Mouse (Mus musculus) forebrain, embryonic 16.5 days (tissue): Measurements from ENCODE around the gene Gm45062. TPM values are rescaled to one million over a fixed set of nuclear protein-coding genes. Genes with fewer than 3 reads are reported as not detected.

Experiments used
- ATAC-seq: fragments of 200-750 bp; cut with Nextera tagmentation; 2 replicates; pipeline ENCODE4 v1.8.0; 2017; ENCODE audit warnings: mild to moderate bottlenecking, moderate library complexity
- H3K27ac ChIP-seq: fragments of 300-500 bp; sonication (generic); 2 replicates; pipeline ENCODE4 v1.5.1; 2014; ENCODE audit warnings: low read length, control low read depth
- H3K27me3 ChIP-seq: fragments of 300-500 bp; sonication (generic); replicated peaks from 2 replicates; pipeline ENCODE4 v1.6.1; 2014; ENCODE audit warnings: low read length; ENCODE audit not compliant: control insufficient read depth, insufficient read depth
- H3K36me3 ChIP-seq: fragments of 300-500 bp; sonication (generic); 2 replicates; pipeline ENCODE4 v1.6.1; 2014; ENCODE audit not compliant: control insufficient read depth, insufficient read depth
- H3K4me1 ChIP-seq: fragments of 300-500 bp; sonication (generic); replicated peaks from 2 replicates; pipeline ENCODE4 v1.6.1; 2014; ENCODE audit warnings: low read length; ENCODE audit not compliant: control insufficient read depth, insufficient read depth
- H3K4me2 ChIP-seq: fragments of 300-500 bp; sonication (generic); 2 replicates; pipeline ENCODE4 v1.6.1; 2014; ENCODE audit warnings: mild to moderate bottlenecking, low read length, control low read depth
- H3K4me3 ChIP-seq: fragments of 300-500 bp; sonication (generic); replicated peaks from 2 replicates; pipeline ENCODE4 v1.5.1; 2014; ENCODE audit warnings: mild to moderate bottlenecking, low read length, control low read depth
- H3K9ac ChIP-seq: fragments of 300-500 bp; sonication (generic); replicated peaks from 2 replicates; pipeline ENCODE4 v1.6.1; 2014; ENCODE audit warnings: low read depth, low read length, control low read depth
- H3K9me3 ChIP-seq: fragments of 300-500 bp; sonication (generic); 2 replicates; pipeline ENCODE4 v1.6.1; 2016; ENCODE audit warnings: low read length; ENCODE audit not compliant: control insufficient read depth
- WGBS: fragments of 180-500 bp; shearing (Covaris S2); extraction: QIAGEN DNeasy Blood & Tissue Kit; methylation state at CpG from one replicate; pipeline ENCODE4 v1.1.7; 2014; 5-methylcytosine and 5-hydroxymethylcytosine counted together
- polyA plus RNA-seq: library from polyadenylated mRNA; unstranded; fragments of >200 nt; fragmentation: Nextera tagmentation; extraction: Ambion mirVana; gene quantifications from 2 replicates; pipeline ENCODE4 v1.2.1, GENCODE M21; 2015

The Gm45062 gene
- polyA plus RNA-seq, 1 experiment from 2014 or later = 24.3 TPM

DNA sequence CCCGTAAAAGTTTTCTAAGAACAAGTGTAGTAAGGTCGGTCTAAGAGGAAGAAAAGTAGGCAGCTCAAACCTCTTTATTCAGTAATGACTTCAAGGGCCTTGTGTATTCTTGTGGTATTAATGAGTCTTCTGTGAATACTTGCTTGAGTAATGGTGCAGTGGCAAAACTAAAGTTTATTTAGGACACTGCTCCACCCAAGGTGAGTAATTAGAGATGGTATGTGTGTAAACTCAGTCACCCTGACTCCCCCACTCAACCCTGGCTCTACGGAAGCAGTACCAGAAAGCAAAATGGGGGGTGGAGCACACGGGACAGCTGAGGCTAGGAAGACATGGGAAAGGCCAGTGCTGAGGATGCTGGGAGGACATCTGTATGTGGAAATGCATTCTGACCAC is 236.6 kb downstream of the Gm45062 start:
- Histone ChIP-seq H3K4me2 (no peak overlapping the region), H3K27me3 (no peaks in the 10 kb centered on the region), H3K4me3 (no peak overlapping the region), H3K36me3 (no peaks in the 10 kb centered on the region), H3K27ac (no peak overlapping the region), H3K4me1 (no peaks in the 10 kb centered on the region), H3K9me3 (no peaks in the 10 kb centered on the region), H3K9ac (no peak overlapping the region)
- 74% methylated on average over 4 of the region's 4 CpGs for WGBS
- ATAC-seq = no peak

DNA sequence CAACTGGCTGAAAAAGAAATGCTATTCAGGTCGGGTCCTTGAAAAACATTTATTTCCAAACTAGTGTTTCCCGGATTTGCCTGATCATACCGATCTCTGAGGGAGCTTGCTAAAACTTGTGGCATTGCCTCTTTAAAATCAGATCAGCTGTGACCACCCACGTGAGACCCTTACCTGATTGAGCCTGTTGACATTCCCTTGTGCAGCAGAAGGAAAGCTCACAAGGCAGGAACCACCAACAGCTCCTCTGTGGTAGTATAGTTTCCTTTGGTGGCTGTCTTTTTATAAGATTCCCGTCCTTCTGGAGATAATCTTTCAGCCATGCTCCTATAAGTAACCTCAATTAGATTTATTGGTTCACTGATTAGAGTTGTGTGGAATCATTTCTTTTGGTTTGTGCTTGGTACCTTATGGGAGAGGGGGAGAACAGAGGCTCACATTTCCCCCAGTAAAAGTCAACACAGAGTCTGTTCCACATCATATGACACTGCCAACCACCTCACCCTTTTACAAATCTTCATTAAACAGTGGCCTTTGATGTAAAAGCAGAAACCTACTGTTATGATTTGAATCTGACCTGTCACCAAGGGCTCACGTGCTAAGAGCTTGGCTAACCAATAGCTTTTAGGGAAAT is 238.1 kb downstream of the Gm45062 start:
- Histone ChIP-seq H3K4me1 (no peaks in the 10 kb centered on the region), H3K36me3 (no peaks in the 10 kb centered on the region), H3K27ac (no peak overlapping the region), H3K27me3 (no peaks in the 10 kb centered on the region), H3K9me3 (no peaks in the 10 kb centered on the region), H3K9ac (no peak overlapping the region), H3K4me2 (no peak overlapping the region), H3K4me3 (no peak overlapping the region)
- 79% methylated on average over 6 of the region's 6 CpGs for WGBS
- no peak for ATAC-seq

DNA sequence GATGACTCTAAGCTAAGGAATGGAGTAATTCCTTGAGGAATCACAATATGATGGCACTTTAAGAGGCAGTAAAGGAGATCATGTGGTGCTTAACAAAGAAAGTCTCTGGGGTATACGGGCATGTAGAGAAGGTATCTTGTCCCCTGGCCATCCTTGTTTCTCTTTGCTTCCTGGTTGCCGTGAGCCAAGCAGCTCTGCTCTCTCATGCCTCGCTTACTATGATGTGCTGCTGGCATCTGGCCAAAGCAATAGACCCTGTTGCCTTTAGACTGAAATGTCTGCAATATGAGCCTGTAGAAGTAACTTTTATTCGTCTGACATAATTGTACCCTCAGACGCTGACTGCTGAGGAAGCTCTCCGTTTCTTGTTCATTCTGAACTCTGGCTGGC is 238.6 kb downstream of the Gm45062 start:
- H3K4me2 ChIP-seq = no peak overlapping the region
- no peak overlapping the region for H3K9ac ChIP-seq
- H3K27me3 ChIP-seq = no peaks in the 10 kb centered on the region
- no peaks in the 10 kb centered on the region for H3K4me1 ChIP-seq
- 59% methylated on average over 6 of the region's 6 CpGs for WGBS
- no peaks in the 10 kb centered on the region for H3K36me3 ChIP-seq
- no peak overlapping the region for H3K4me3 ChIP-seq
- no peak for ATAC-seq
- no peak overlapping the region for H3K27ac ChIP-seq
- H3K9me3 ChIP-seq = no peaks in the 10 kb centered on the region

DNA sequence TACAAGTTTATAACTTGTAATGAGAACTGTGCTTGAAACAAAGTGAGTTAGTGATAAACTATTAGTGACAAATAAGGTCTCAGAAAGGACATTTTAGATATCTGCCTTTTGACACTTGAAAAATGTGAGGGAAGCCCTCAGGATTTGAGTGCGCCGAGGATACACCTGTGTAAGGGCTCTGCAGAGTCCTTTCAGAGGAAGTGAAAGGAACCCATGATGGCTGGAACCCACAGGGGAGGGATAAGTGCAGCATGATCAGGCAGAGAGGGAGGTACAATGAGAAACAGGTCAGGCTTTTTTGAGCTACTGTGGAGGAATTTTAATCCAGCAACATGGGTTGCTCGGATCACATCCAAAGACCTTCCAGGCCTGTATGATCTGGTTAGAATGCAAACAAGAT is 239.7 kb downstream of the Gm45062 start:
- Histone ChIP-seq H3K27ac (no peak overlapping the region), H3K9me3 (no peaks in the 10 kb centered on the region), H3K36me3 (no peaks in the 10 kb centered on the region), H3K4me2 (no peak overlapping the region), H3K27me3 (no peaks in the 10 kb centered on the region), H3K9ac (no peak overlapping the region), H3K4me3 (no peak overlapping the region), H3K4me1 (no peaks in the 10 kb centered on the region)
- 81% methylated on average over 3 of the region's 3 CpGs for WGBS
- no peak for ATAC-seq

DNA sequence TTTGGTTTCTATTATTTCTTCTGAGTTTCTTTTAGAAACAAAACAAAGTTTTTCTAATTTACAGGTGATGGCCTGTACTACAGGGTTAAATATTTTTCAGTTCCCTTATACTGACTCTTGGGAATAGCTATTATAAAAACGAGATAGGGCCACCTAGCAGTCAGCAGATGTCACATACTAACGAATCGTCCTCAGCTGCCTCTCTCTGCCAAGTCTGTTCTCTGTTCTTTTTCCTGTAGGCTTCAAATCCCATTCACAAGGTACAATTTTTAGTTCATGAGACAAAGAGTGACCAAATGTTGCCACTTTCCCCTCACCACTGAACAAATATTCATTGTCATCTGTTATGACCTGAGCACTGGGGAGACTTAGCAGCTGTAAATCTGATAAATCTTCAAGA is 244.7 kb downstream of the Gm45062 start:
- WGBS = 26% methylated on average over 3 of the region's 3 CpGs
- Histone ChIP-seq H3K27me3 (no peaks in the 10 kb centered on the region), H3K4me3 (no peak overlapping the region), H3K9ac (no peak overlapping the region), H3K9me3 (no peaks in the 10 kb centered on the region), H3K4me2 (no peak overlapping the region), H3K4me1 (no peaks in the 10 kb centered on the region), H3K27ac (no peak overlapping the region), H3K36me3 (no peaks in the 10 kb centered on the region)
- ATAC-seq = no peak

DNA sequence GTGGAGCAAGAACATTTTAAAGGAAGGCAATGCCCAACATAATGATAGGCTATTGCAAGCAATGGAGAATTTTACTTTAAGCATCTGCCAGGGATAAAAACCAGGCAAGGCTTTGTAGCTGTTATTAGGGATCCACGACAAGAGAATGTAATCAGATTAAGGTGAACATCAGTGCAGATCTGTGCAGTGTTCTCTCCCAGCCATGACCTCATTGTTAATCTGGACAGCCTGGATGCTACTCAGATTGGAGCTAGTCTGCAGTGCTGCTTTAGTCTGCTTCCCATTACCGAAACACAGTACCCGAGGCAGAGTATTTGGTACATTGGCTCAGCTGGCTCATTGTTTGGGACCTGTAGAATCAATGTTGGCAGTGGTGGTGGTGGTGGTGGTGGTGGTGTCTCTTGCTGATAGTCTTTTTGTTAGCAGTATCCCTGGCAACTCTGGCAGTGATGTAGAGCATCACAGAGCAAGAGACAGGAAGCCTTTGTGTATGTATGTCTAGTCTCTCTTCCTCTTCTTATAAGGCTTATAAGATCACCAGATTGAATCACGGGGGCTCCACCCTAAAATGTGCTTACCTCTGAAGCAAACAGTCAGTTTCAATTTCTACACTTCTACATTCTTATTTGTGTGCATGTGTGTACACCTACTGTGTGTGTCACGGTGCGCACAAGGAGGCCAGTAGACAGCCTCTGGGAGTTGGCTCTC is 245.4 kb downstream of the Gm45062 start:
- Histone ChIP-seq H3K4me1 (no peaks in the 10 kb centered on the region), H3K9me3 (no peaks in the 10 kb centered on the region), H3K27me3 (no peaks in the 10 kb centered on the region), H3K36me3 (no peaks in the 10 kb centered on the region), H3K4me3 (no peak overlapping the region), H3K4me2 (no peak overlapping the region), H3K27ac (no peak overlapping the region), H3K9ac (no peak overlapping the region)
- WGBS = 79% methylated on average over 6 of the region's 6 CpGs
- ATAC-seq = no peak

DNA sequence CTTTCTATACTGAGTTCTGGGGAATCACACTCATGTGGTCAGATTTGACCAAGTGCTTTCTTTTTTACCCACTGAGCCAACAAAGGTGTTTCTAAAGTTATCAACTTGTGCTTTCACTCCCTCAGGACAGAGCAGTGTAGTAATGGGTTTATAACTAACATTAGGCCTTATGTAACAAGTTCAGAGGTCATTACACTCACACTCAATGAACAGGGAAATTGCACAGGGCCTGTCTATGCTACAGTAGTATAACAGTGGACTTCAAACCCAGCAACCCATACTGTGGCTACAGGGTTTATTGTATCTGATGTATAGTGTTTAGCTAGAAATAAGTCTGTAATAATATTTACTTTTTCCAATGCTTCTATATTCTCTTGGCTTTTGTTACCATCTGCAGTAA is 247.4 kb downstream of the Gm45062 start:
- Histone ChIP-seq H3K36me3 (no peaks in the 10 kb centered on the region), H3K9me3 (no peaks in the 10 kb centered on the region), H3K27me3 (no peaks in the 10 kb centered on the region)

DNA sequence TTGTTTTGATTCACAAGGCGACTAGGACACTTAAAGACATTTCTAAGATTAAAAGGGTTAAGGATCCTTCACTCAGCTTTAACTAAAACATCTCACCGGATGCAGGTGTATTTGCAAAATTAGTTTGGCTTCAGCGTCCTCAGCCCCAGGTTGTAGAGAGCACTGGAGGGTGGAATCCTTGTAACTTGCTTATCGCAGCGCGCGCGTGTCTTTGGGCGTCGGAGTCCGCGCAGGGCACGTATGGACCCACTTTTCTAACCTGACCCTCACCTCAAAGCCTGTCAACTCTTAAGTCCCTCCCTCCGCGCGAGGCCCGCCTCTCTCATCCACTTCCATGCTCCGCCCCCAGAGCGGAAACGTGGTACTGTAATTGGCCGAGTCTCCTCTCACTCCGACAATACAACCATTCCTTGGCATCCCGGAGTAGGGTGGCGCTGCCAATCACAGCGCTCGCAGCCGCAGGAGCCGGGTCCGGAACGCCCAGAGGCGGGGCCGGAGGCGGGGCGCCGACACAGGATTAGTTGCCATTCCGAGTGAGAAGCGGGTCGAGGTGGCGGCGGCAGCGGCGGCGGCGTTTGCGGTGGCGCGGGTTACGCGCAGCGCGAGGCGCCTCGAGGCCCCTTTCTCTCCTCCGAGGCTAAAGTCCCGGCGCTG is 249.8 kb downstream of the Gm45062 start:
- peak overlapping the region; percentile 83 for H3K4me2 ChIP-seq
- peaks cover 14% of the 10 kb centered on the region for H3K4me1 ChIP-seq
- peak overlapping the region; percentile 98 for H3K9ac ChIP-seq
- ATAC-seq = peak; percentile 98
- peak overlapping the region; percentile 92 for H3K4me3 ChIP-seq
- no peaks in the 10 kb centered on the region for H3K9me3 ChIP-seq
- peak overlapping the region; percentile 100 for H3K27ac ChIP-seq
- no peaks in the 10 kb centered on the region for H3K27me3 ChIP-seq
- H3K36me3 ChIP-seq = no peaks in the 10 kb centered on the region
- under 1% methylated on average over 52 of the region's 56 CpGs for WGBS

More for the DNA sequence above, 247.4 kb downstream of the Gm45062 start:
- H3K4me3 ChIP-seq = no peak overlapping the region
- H3K4me2 ChIP-seq = no peak overlapping the region
- no peak overlapping the region for H3K9ac ChIP-seq
- no peak overlapping the region for H3K27ac ChIP-seq
- H3K4me1 ChIP-seq = peaks cover 4% of the 10 kb centered on the region
- ATAC-seq = no peak

DNA sequence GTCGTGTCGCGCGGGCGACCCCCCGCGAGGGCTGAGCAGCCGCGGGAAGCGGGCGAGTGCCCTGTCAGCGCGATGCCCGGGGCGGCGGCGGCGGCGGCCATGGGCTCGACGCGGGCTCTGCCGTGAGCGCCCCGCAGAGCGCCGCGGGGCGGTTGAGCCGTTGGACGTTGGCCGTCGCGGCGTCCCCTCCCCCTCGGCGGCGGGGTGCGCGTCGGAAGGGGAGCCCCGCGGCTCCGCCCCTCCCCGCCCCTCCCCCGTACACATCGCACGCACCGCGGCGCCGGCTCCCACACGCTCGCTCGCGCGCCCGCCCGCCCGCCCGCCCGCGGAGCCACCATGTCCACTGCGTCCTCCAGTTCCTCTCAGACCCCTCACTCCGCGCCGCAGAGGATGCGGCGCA is 250.3 kb downstream of the Gm45062 start, which contains the start of gene Glcci1:
Gene Glcci1, plus strand, starts transcription at position 50 of the 400 bp plus-strand sequence.
- Histone ChIP-seq H3K4me3 (peak within 1 kb of the TSS; percentile 92), H3K9me3 (no peaks in the 10 kb centered on the region), H3K9ac (peak within 1 kb of the TSS; percentile 98), H3K4me1 (peaks cover 14% of the 10 kb centered on the region), H3K27me3 (no peaks in the 10 kb centered on the region), H3K36me3 (no peaks in the 10 kb centered on the region), H3K4me2 (peak within 1 kb of the TSS; percentile 83), H3K27ac (peak within 1 kb of the TSS; percentile 100)
- 4% methylated on average over 16 of the region's 69 CpGs for WGBS
- ATAC-seq = peak; percentile 84
